Mouse (Mus musculus) neural tube, embryonic 14.5 days (tissue): Measurements from ENCODE around the gene Sptlc2. TPM values are rescaled to one million over a fixed set of nuclear protein-coding genes. Genes with fewer than 3 reads are reported as not detected.
"Not testable (repeated sequence)": the region's sequence is repeated elsewhere in the genome, so short reads cannot be mapped to it uniquely, and the experiment has no call there.

Experiments
- ATAC-seq: fragments of 200-750 bp; cut with Nextera tagmentation; 2 replicates; pipeline ENCODE4 v1.8.0; 2017; ENCODE audit warnings: low read depth, mild to moderate bottlenecking, moderate TSS enrichment, moderate library complexity
- H3K27ac ChIP-seq: fragments of 300-500 bp; sonication (generic); 2 replicates; pipeline ENCODE4 v1.5.1; 2014; ENCODE audit warnings: low read depth, mild to moderate bottlenecking, control low read depth, low read length, moderate library complexity, mixed read lengths
- H3K27me3 ChIP-seq: fragments of 300-500 bp; sonication (generic); 2 replicates; pipeline ENCODE4 v1.6.1; 2014; ENCODE audit warnings: low read length; ENCODE audit not compliant: control insufficient read depth, insufficient read depth
- H3K36me3 ChIP-seq: fragments of 300-500 bp; sonication (generic); 2 replicates; pipeline ENCODE4 v1.6.1; 2014; ENCODE audit warnings: low read length, mixed read lengths; ENCODE audit not compliant: control insufficient read depth, insufficient read depth
- H3K4me1 ChIP-seq: fragments of 300-500 bp; sonication (generic); 2 replicates; pipeline ENCODE4 v1.6.1; 2014; ENCODE audit warnings: low read length; ENCODE audit not compliant: control insufficient read depth, insufficient read depth
- H3K4me2 ChIP-seq: fragments of 300-500 bp; sonication (generic); 2 replicates; pipeline ENCODE4 v1.6.1; 2014; ENCODE audit warnings: mild to moderate bottlenecking, low read depth, low read length, control low read depth
- H3K4me3 ChIP-seq: fragments of 300-500 bp; sonication (generic); 2 replicates; pipeline ENCODE4 v1.5.1; 2014; ENCODE audit warnings: low read depth, low read length, control low read depth, mixed read lengths
- H3K9ac ChIP-seq: fragments of 300-500 bp; sonication (generic); replicated peaks from 2 replicates; pipeline ENCODE4 v1.6.1; 2014; ENCODE audit warnings: low read depth, mild to moderate bottlenecking, control low read depth, low read length, mixed read lengths
- H3K9me3 ChIP-seq: fragments of 300-500 bp; sonication (generic); 2 replicates; pipeline ENCODE4 v1.6.1; 2016; ENCODE audit warnings: low read length; ENCODE audit not compliant: control insufficient read depth
- WGBS: fragments of 180-500 bp; shearing (Covaris S2); extraction: QIAGEN DNeasy Blood & Tissue Kit; methylation state at CpG from one replicate; pipeline ENCODE4 v1.1.7; 2014; 5-methylcytosine and 5-hydroxymethylcytosine counted together
- polyA plus RNA-seq: library from polyadenylated mRNA; unstranded; fragments of >200 nt; fragmentation: Nextera tagmentation; extraction: Ambion mirVana; gene quantifications from 2 replicates; pipeline ENCODE4 v1.2.1, GENCODE M21; 2014

Sptlc2 gene
- polyA plus RNA-seq, 1 experiment from 2014 or later = 81.8 TPM

DNA sequence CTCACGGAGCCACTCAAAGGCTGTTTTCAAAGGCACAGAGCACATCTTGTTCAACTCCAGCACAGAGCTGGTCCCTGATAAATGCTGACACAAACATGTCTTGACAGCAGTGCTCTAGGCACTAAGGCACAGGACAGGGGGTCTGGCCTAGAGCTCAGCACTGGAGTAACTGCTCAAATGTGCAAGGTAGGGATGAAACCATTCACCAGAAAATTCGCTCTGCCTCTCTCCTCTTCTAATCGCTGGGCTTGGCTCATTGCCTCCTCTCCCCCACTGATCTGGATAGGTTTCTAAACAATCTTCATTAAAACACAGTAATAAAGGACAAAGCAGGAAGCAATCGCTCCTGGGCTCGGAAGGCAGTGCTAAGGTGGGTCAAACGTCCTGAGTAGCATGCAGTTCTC lies 57.1 kb downstream of the Sptlc2 start:
- no peaks in the 10 kb centered on the region for H3K36me3 ChIP-seq
- no peaks in the 10 kb centered on the region for H3K9me3 ChIP-seq
- no peak overlapping the region for H3K27ac ChIP-seq
- H3K4me2 ChIP-seq = no peak overlapping the region
- 26% methylated on average over 6 of the region's 6 CpGs for WGBS
- peak; percentile 56; the same call in 1 of the 2 replicates for ATAC-seq
- H3K4me3 ChIP-seq = no peak overlapping the region
- peaks cover 5% of the 10 kb centered on the region; the same call in 1 of the 2 replicates for H3K4me1 ChIP-seq
- no peaks in the 10 kb centered on the region for H3K27me3 ChIP-seq
- H3K9ac ChIP-seq = no peak overlapping the region

DNA sequence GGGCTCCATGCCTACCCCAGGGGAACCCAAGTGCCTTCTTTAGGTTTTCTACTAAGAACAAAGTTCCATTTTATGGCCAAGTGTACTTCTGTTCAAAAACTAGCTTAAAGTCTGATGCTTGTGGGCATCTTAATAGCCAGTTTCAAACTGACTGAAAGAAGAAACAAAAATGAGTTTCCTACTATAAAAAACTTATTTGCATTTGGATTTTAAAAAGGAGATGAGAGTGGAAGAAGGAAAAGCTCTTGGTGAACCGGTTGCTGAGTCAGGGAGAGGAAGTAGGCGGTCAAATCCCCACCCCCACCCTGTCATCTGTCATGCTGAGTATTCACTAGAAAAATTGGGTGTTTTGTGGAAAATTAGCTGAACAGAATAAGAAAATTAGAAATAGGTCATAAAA lies 57.9 kb downstream of the Sptlc2 start:
- no peak overlapping the region for H3K4me2 ChIP-seq
- no peak for ATAC-seq
- H3K27ac ChIP-seq = no peak overlapping the region
- H3K9me3 ChIP-seq = no peaks in the 10 kb centered on the region
- H3K36me3 ChIP-seq = no peaks in the 10 kb centered on the region
- no peak overlapping the region for H3K9ac ChIP-seq
- H3K4me1 ChIP-seq = peaks cover 5% of the 10 kb centered on the region; the same call in 1 of the 2 replicates
- 50% methylated on average over 2 of the region's 2 CpGs for WGBS
- H3K4me3 ChIP-seq = no peak overlapping the region
- no peaks in the 10 kb centered on the region for H3K27me3 ChIP-seq

DNA sequence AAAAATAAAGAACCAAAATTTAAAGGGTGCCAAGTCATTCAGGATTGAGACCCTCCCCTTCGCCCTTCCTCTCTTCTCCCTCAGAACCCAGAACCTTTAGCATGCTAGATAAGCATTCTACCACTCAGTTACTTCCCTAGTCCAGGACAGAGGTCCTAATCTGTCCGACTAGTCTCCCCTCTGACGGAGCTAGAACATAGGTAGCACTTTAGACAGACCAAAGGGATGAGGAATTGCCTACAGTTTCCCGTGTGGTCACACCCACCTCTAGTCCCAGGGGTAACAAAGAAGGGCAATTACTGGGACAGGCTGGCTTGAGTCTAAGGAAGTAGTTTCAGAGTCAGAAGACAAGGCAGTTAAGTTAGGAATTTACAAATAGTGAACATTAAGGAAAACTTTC lies 60.1 kb downstream of the Sptlc2 start:
- H3K4me1 ChIP-seq = peaks cover 5% of the 10 kb centered on the region; the same call in 1 of the 2 replicates
- H3K9ac ChIP-seq = no peak overlapping the region
- WGBS = 30% methylated on average over 4 of the region's 4 CpGs
- H3K4me2 ChIP-seq = no peak overlapping the region
- H3K27me3 ChIP-seq = no peaks in the 10 kb centered on the region
- ATAC-seq = no peak
- no peak overlapping the region for H3K27ac ChIP-seq
- no peaks in the 10 kb centered on the region for H3K9me3 ChIP-seq
- no peak overlapping the region for H3K4me3 ChIP-seq
- H3K36me3 ChIP-seq = no peaks in the 10 kb centered on the region

DNA sequence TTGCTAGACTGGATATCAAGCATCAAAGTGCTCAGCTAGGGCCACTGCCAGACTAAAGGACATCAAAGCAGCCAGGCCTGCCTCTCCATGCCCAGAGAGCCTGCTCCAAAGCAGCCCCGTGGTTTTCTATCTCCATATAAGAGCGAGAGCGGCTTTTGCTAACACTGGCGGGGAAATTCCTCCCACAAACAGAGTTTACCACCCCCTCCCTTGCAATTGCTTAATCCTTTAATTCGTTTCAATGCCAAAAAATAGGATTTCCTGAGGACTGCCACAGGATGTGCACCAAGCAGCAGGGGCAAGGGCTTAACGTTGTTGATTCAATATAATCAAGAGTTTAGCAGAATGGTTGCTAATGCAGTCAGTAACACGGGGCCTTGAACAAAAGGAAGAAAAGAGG lies 60.5 kb downstream of the Sptlc2 start:
- no peak overlapping the region for H3K4me3 ChIP-seq
- no peak for ATAC-seq

DNA sequence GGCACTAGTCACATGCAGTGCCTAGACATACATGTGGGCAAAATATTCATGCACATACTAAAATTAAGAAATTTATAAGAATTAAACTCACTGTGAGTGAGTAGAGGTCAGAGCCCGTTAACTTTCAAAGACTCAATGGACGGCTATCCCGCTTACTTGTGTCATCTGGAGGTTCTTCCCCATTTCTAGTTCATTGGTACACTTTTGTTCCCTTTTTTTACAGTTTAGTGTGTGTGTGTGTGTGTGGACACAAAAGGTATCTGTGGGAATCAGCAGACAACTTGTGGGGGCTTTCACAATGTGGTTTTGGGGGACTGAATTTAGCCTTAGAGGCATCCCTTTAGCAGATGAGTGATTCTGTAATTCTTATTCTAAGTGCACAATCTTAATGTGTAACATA lies 62.7 kb downstream of the Sptlc2 start:
- WGBS = 90% methylated on average over 3 of the region's 3 CpGs
- Histone ChIP-seq H3K4me1 (no peaks in the 10 kb centered on the region), H3K9ac (no peak overlapping the region), H3K27ac (no peak overlapping the region), H3K4me2 (no peak overlapping the region), H3K4me3 (no peak overlapping the region), H3K36me3 (no peaks in the 10 kb centered on the region), H3K9me3 (no peaks in the 10 kb centered on the region), H3K27me3 (no peaks in the 10 kb centered on the region)
- no peak for ATAC-seq

More for the DNA sequence above, 60.5 kb downstream of the Sptlc2 start:
- H3K27me3 ChIP-seq = no peaks in the 10 kb centered on the region
- H3K27ac ChIP-seq = no peak overlapping the region
- 15% methylated on average over 7 of the region's 7 CpGs for WGBS
- H3K4me1 ChIP-seq = peaks cover 5% of the 10 kb centered on the region; the same call in 1 of the 2 replicates
- H3K4me2 ChIP-seq = no peak overlapping the region
- no peaks in the 10 kb centered on the region for H3K36me3 ChIP-seq
- no peak overlapping the region for H3K9ac ChIP-seq
- no peaks in the 10 kb centered on the region for H3K9me3 ChIP-seq

DNA sequence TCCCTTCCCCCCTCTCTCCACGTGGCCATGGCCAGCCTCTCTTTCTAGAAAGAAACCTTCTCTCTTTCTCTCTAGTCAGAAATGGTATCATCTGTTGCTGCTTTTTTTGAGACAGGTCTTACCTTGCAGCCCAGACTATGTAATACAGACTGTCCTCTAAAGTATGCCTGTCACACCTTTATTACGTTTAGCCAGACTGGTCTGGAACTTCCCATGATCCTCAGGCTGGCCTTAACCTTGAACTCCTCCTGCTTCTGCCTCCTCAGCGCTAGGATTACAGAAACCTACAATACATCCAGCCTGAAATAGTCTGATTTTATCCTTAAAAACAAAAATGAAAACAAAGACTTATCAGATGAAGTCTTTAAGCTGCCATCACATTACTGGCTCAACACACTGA lies 68.9 kb downstream of the Sptlc2 start:
- Histone ChIP-seq H3K4me1 (no peaks in the 10 kb centered on the region), H3K4me3 (no peak overlapping the region), H3K27ac (no peak overlapping the region), H3K36me3 (no peaks in the 10 kb centered on the region), H3K4me2 (no peak overlapping the region), H3K9me3 (no peaks in the 10 kb centered on the region), H3K9ac (no peak overlapping the region), H3K27me3 (no peaks in the 10 kb centered on the region)
- ATAC-seq = no peak
- WGBS = 95% methylated on average over 3 of the region's 3 CpGs

DNA sequence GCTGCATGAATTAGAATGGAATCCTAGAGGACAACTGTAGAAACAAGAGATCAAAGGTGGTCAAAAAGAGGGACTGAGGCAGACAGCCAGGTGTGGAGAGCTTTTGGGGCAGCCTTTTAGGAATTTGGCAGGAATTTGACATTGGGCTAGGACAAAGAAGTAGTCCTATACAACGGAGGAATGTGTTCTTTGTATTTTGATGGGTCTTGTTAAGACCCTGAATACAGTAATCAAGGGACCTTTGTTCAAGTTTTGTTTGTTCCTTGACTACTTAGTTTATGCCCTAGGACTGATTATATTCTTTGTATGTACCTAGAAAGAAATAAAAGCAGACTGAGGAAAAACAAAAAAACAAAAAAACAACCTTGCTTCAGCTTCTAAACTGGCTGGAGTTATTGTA lies 70.2 kb downstream of the Sptlc2 start:
- Histone ChIP-seq H3K4me2 (no peak overlapping the region), H3K4me3 (no peak overlapping the region), H3K36me3 (no peaks in the 10 kb centered on the region), H3K27me3 (no peaks in the 10 kb centered on the region), H3K9me3 (no peaks in the 10 kb centered on the region), H3K27ac (no peak overlapping the region), H3K9ac (no peak overlapping the region), H3K4me1 (no peaks in the 10 kb centered on the region)
- ATAC-seq = no peak
- 22% methylated on average over 1 of the region's 1 CpGs for WGBS

DNA sequence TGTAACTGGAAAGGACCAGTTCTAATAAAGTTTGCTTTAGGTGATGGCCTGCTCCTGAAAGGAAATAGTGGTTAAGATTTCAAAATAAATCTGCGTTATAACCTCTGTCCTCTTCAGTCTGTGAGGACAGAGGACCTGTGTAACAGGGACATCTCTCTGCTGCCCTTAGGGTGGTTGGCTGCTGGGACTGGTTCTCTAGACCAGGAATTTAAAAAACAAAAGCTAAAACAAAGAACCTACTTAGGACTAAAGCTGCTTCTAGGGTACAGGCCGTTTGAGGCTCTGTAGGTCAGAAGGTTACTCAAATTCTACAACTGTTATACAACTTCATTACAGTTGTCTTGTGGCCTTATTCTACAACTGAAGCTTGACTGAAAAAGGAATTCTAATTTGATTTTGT lies 75.1 kb downstream of the Sptlc2 start:
- Histone ChIP-seq H3K9me3 (no peaks in the 10 kb centered on the region), H3K27ac (no peak overlapping the region), H3K4me3 (no peak overlapping the region), H3K9ac (no peak overlapping the region), H3K27me3 (no peaks in the 10 kb centered on the region), H3K4me1 (no peaks in the 10 kb centered on the region), H3K4me2 (no peak overlapping the region), H3K36me3 (peaks cover 9% of the 10 kb centered on the region)
- 62% methylated on average over 2 of the region's 2 CpGs for WGBS
- no peak for ATAC-seq

DNA sequence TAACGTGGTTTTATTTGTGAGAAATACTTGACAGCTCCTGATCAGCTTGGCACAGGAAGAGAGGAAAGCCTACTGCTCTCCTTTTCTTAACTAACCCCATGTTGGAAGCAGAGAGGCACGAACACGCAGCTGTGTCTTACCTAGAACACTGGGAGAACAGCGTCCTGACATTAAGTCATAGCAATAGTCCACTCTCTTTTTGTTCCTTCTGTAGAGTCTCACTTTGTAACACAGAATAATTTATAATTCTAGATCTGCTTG lies 81.6 kb downstream of the Sptlc2 start:
- not testable (repeated sequence) for H3K27me3 ChIP-seq, H3K9ac ChIP-seq, H3K27ac ChIP-seq, H3K4me2 ChIP-seq, H3K9me3 ChIP-seq, H3K4me1 ChIP-seq, H3K4me3 ChIP-seq, H3K36me3 ChIP-seq, ATAC-seq
- WGBS = 75% methylated on average over 4 of the region's 4 CpGs
